Mouse (Mus musculus) liver, embryonic 14.5 days (tissue): Measurements from ENCODE around the gene Mllt3.

Experiments used
- CTCF ChIP-seq: IDR thresholded peaks from 2 replicates; pipeline ENCODE4 v1.5.1; 2016; ENCODE audit warnings: antibody characterized with exemption, low read depth, control low read depth
- EP300 ChIP-seq: IDR thresholded peaks from 2 replicates; pipeline ENCODE4 v1.6.1; 2016; ENCODE audit warnings: antibody characterized with exemption, low read depth

- TF ChIP-seq CTCF = peak; percentile 40
- TF ChIP-seq EP300 = 0 out of 2 replicates have a peak, but pooled peaks have one; percentile 9
These were observed at the start of gene Mllt3 for GRCm38 (mm10) chr4:88033216-88033653.
